Mouse (Mus musculus): ENCODE measurements around the gene Ccdc102a. TPM values are rescaled to one million over a fixed set of nuclear protein-coding genes. Genes with fewer than 3 reads are reported as not detected.

The Ccdc102a gene
- polyA plus RNA-seq, 1 experiment from 2014 or later, result 32.3 TPM

- Histone ChIP-seq H3K9me3 (replicated peaks) (no peaks in the 10 kb centered on the region), H3K27ac (0 out of 2 replicates have a peak overlapping the region, but pooled peaks have one; percentile 2)
- no peak for DNase-seq (ENCODE audit: low spot score)
Measured at GRCm38 (mm10) chr8:94892917-94893316, 25.0 kb downstream of the Ccdc102a start.

GRCm38 (mm10) chr8:94888383-94889036 is 29.4 kb downstream of the Ccdc102a start:
- Histone ChIP-seq H3K4me1 (peaks cover 37% of the 10 kb centered on the region), H3K27me3 (ENCODE audit: low read depth, poor library complexity, severe bottlenecking) (no peaks in the 10 kb centered on the region), H3K4me3 (no peak overlapping the region), H3K36me3 (no peaks in the 10 kb centered on the region), H3K27ac (no peak overlapping the region), H3K9me3 (replicated peaks) (no peaks in the 10 kb centered on the region)
- 30% methylated on average over 14 of the region's 14 CpGs for WGBS
- DNase-seq (ENCODE audit: low spot score), result no peak

More at GRCm38 (mm10) chr8:94892917-94893316, 25.0 kb downstream of the Ccdc102a start:
- Histone ChIP-seq H3K27me3 (ENCODE audit: low read depth, poor library complexity, severe bottlenecking) (no peaks in the 10 kb centered on the region), H3K36me3 (no peaks in the 10 kb centered on the region), H3K4me3 (no peak overlapping the region), H3K4me1 (peaks cover 40% of the 10 kb centered on the region)
- 11% methylated on average over 2 of the region's 2 CpGs for WGBS

- H3K36me3 ChIP-seq, result no peaks in the 10 kb centered on the region
- no peak for DNase-seq (ENCODE audit: low spot score)
- 65% methylated on average over 4 of the region's 4 CpGs for WGBS
- no peak overlapping the region for H3K27ac ChIP-seq
- H3K4me3 ChIP-seq, result no peak overlapping the region
- H3K27me3 ChIP-seq (ENCODE audit: low read depth, poor library complexity, severe bottlenecking), result no peaks in the 10 kb centered on the region
- peaks cover 27% of the 10 kb centered on the region for H3K4me1 ChIP-seq
- H3K9me3 ChIP-seq (replicated peaks), result no peaks in the 10 kb centered on the region
Measured at GRCm38 (mm10) chr8:94880742-94881141, 37.2 kb downstream of the Ccdc102a start.

GRCm38 (mm10) chr8:94876820-94877219 is 41.1 kb downstream of the Ccdc102a start:
- Histone ChIP-seq H3K36me3 (no peaks in the 10 kb centered on the region), H3K9me3 (replicated peaks) (no peaks in the 10 kb centered on the region), H3K4me1 (peaks cover 49% of the 10 kb centered on the region), H3K27me3 (ENCODE audit: low read depth, poor library complexity, severe bottlenecking) (peaks cover 12% of the 10 kb centered on the region; the same call in 1 of the 2 replicates), H3K4me3 (peak overlapping the region; percentile 81), H3K27ac (peak overlapping the region; percentile 85)
- WGBS, result 9% methylated on average over 3 of the region's 3 CpGs
- no peak for DNase-seq (ENCODE audit: low spot score)

- under 1% methylated on average over 37 of the region's 37 CpGs for WGBS
- H3K27me3 ChIP-seq (ENCODE audit: low read depth, poor library complexity, severe bottlenecking), result peaks cover 12% of the 10 kb centered on the region; the same call in 1 of the 2 replicates
- peak; percentile 98 for DNase-seq (ENCODE audit: low spot score)
- H3K4me1 ChIP-seq, result peaks cover 54% of the 10 kb centered on the region
- peak within 1 kb of the TSS; percentile 85 for H3K27ac ChIP-seq
- no peaks in the 10 kb centered on the region for H3K36me3 ChIP-seq
- peak within 1 kb of the TSS; percentile 81 for H3K4me3 ChIP-seq
- H3K9me3 ChIP-seq (replicated peaks), result no peaks in the 10 kb centered on the region
Measured at GRCm38 (mm10) chr8:94876197-94876730, 41.6 kb downstream of the Ccdc102a start, which contains the start of gene Dok4. Gene Dok4, minus strand, starts transcription at chr8:94876330.

- no peaks in the 10 kb centered on the region for H3K36me3 ChIP-seq
- WGBS, result under 1% methylated on average over 16 of the region's 20 CpGs
- no peaks in the 10 kb centered on the region for H3K9me3 ChIP-seq (replicated peaks)
- DNase-seq (ENCODE audit: low spot score), result no peak
- H3K27me3 ChIP-seq (ENCODE audit: low read depth, poor library complexity, severe bottlenecking), result peaks cover 12% of the 10 kb centered on the region; the same call in 1 of the 2 replicates
- peak overlapping the region; percentile 85 for H3K27ac ChIP-seq
- peak overlapping the region; percentile 81 for H3K4me3 ChIP-seq
- peaks cover 59% of the 10 kb centered on the region for H3K4me1 ChIP-seq
Measured at GRCm38 (mm10) chr8:94875871-94876150, 42.1 kb downstream of the Ccdc102a start.

- Histone ChIP-seq H3K27ac (peak overlapping the region; percentile 85), H3K27me3 (ENCODE audit: low read depth, poor library complexity, severe bottlenecking) (peaks cover 12% of the 10 kb centered on the region; the same call in 1 of the 2 replicates), H3K4me1 (peaks cover 64% of the 10 kb centered on the region), H3K36me3 (no peaks in the 10 kb centered on the region), H3K4me3 (peak overlapping the region; percentile 81), H3K9me3 (replicated peaks) (no peaks in the 10 kb centered on the region)
- WGBS, result 12% methylated on average over 17 of the region's 17 CpGs
- no peak for DNase-seq (ENCODE audit: low spot score)
Measured at GRCm38 (mm10) chr8:94875096-94875870, 42.6 kb downstream of the Ccdc102a start.

- Histone ChIP-seq H3K36me3 (peaks cover 5% of the 10 kb centered on the region), H3K27me3 (ENCODE audit: low read depth, poor library complexity, severe bottlenecking) (peaks cover 19% of the 10 kb centered on the region; the same call in 1 of the 2 replicates), H3K27ac (no peak overlapping the region), H3K4me1 (peaks cover 73% of the 10 kb centered on the region), H3K4me3 (peak overlapping the region; percentile 81), H3K9me3 (replicated peaks) (no peaks in the 10 kb centered on the region)
- peak; percentile 87 for DNase-seq (ENCODE audit: low spot score)
- WGBS, result 10% methylated on average over 6 of the region's 6 CpGs
Measured at GRCm38 (mm10) chr8:94874358-94874757, 43.5 kb downstream of the Ccdc102a start.

- DNase-seq (ENCODE audit: low spot score), result no peak
- Histone ChIP-seq H3K36me3 (peaks cover 23% of the 10 kb centered on the region), H3K4me1 (peaks cover 85% of the 10 kb centered on the region), H3K27ac (peak overlapping the region; percentile 84), H3K4me3 (peak overlapping the region; percentile 53), H3K27me3 (ENCODE audit: low read depth, poor library complexity, severe bottlenecking) (peaks cover 19% of the 10 kb centered on the region; the same call in 1 of the 2 replicates), H3K9me3 (replicated peaks) (no peaks in the 10 kb centered on the region)
- WGBS, result 44% methylated on average over 2 of the region's 2 CpGs
Measured at GRCm38 (mm10) chr8:94872576-94872975, 45.3 kb downstream of the Ccdc102a start.

GRCm38 (mm10) chr8:94872156-94872555 is 45.7 kb downstream of the Ccdc102a start:
- H3K9me3 ChIP-seq (replicated peaks), result no peaks in the 10 kb centered on the region
- peaks cover 85% of the 10 kb centered on the region for H3K4me1 ChIP-seq
- H3K27ac ChIP-seq, result peak overlapping the region; percentile 84
- peak overlapping the region; percentile 53 for H3K4me3 ChIP-seq
- 22% methylated on average over 3 of the region's 3 CpGs for WGBS
- peak; percentile 57 for DNase-seq (ENCODE audit: low spot score)
- H3K36me3 ChIP-seq, result peaks cover 27% of the 10 kb centered on the region
- peaks cover 19% of the 10 kb centered on the region; the same call in 1 of the 2 replicates for H3K27me3 ChIP-seq (ENCODE audit: low read depth, poor library complexity, severe bottlenecking)

- H3K36me3 ChIP-seq, result peaks cover 36% of the 10 kb centered on the region
- peak overlapping the region; percentile 84 for H3K27ac ChIP-seq
- H3K9me3 ChIP-seq (replicated peaks), result no peaks in the 10 kb centered on the region
- H3K4me1 ChIP-seq, result peaks cover 77% of the 10 kb centered on the region
- peak overlapping the region; percentile 53 for H3K4me3 ChIP-seq
- 9% methylated on average over 7 of the region's 7 CpGs for WGBS
- H3K27me3 ChIP-seq (ENCODE audit: low read depth, poor library complexity, severe bottlenecking), result peaks cover 19% of the 10 kb centered on the region; the same call in 1 of the 2 replicates
- DNase-seq (ENCODE audit: low spot score), result peak; percentile 79
Measured at GRCm38 (mm10) chr8:94871108-94871894, 46.6 kb downstream of the Ccdc102a start.

- WGBS, result 19% methylated on average over 22 of the region's 22 CpGs
- Histone ChIP-seq H3K27ac (peak overlapping the region; percentile 84), H3K9me3 (replicated peaks) (no peaks in the 10 kb centered on the region), H3K4me3 (peak overlapping the region; percentile 53), H3K36me3 (peaks cover 43% of the 10 kb centered on the region), H3K4me1 (peaks cover 70% of the 10 kb centered on the region), H3K27me3 (ENCODE audit: low read depth, poor library complexity, severe bottlenecking) (peaks cover 18% of the 10 kb centered on the region; the same call in 1 of the 2 replicates)
- no peak for DNase-seq (ENCODE audit: low spot score)
Measured at GRCm38 (mm10) chr8:94870474-94871107, 47.3 kb downstream of the Ccdc102a start.
